In genomic region chr2:73345204-73345603, GRCm38 (mm10) we compare ENCODE assay signal across 30 mouse cellular contexts. TPM values are rescaled to one million over a fixed set of nuclear protein-coding genes. Genes with fewer than 3 reads are reported as not detected.
DNase-seq lines count a peak whose midpoint lies in the region; ATAC-seq and TF ChIP-seq lines count a peak whose summit lies in the region.
"Had no signal": no experiment of that assay in that cellular context is flagged by ENCODE, and none has a peak within 500 bp of the region (broad histone marks: within the 10 kb centered on the region; RNA-seq: fewer than 3 reads in every experiment).

No protein-coding gene starts in this region.

- no peak overlapping the region for H3K4me3 ChIP-seq in cortical plate, adult 2 months (ENCODE audit: insufficient read depth, low read length)
- H3K4me3 ChIP-seq: hindbrain, embryonic 13.5 days; midbrain, embryonic 13.5 days; neural tube, embryonic 13.5 days had no signal

- DNase-seq in frontal cortex, postnatal 10 days (ENCODE audit: low spot score in 2 of 2), result no peak
- DNase-seq in layer of hippocampus, adult 8-10 months (ENCODE audit: low spot score in 2 of 2), result peak; percentile 44 to 50
- no peak for DNase-seq in layer of hippocampus, postnatal 14 days (ENCODE audit: low spot score in 2 of 2)
- peak; percentile 17 to 31 for DNase-seq in layer of hippocampus, postnatal 36 days
- no peak for DNase-seq in heart, postnatal 4 days
- DNase-seq: adrenal gland, adult 8-10 months; cerebellum, adult 9-10 months; cerebellum, postnatal 36 days; gastrocnemius, postnatal 14 days; heart, postnatal 14 days; kidney, adult 9 months; kidney, postnatal 10 days; liver; lung, adult 2 months; lung, postnatal 10 days; right cerebral cortex, postnatal 25 days; spleen, adult 18-20 months; thymus, adult 2 months; thymus, postnatal 4 days had no signal

- peak; percentile 89 for ATAC-seq in frontal cortex, adult (ENCODE audit: low TSS enrichment)
- ATAC-seq: forebrain, embryonic 14.5 days; intestine, postnatal 0 days; midbrain, embryonic 13.5 days had no signal

- TF ChIP-seq CTCF in cortical plate, adult 2 months (IDR thresholded peaks at IDR 0.05; ENCODE audit: extremely low read depth, insufficient read depth, low read length), result no peak

- no peaks in the 10 kb centered on the region; the same call in 1 of the 2 replicates for H3K4me1 ChIP-seq in cortical plate, adult 2 months (ENCODE audit: control insufficient read depth, insufficient read depth, low read length)

- TF ChIP-seq POLR2A in cortical plate, adult 2 months (IDR thresholded peaks at IDR 0.05; ENCODE audit: extremely low read depth, insufficient read depth, low read length), result no peak

- H3K27ac ChIP-seq in cortical plate, adult 2 months (ENCODE audit: insufficient read depth, low read length), result peak overlapping the region; percentile 81
- H3K27ac ChIP-seq: hindbrain, embryonic 13.5 days; liver, embryonic 14.5 days; macrophage; midbrain, embryonic 13.5 days; neural tube, embryonic 13.5 days; stomach, postnatal 0 days had no signal

RNA-seq across cellular contexts. Expression of gene Cir1, which starts 32.7 kb away (rescaled TPM):
- total RNA-seq in layer of hippocampus, adult 8-10 months (2022), result 10 to 100 TPM; 26.6 to 32.4 (median 30.2) TPM
- 10 to 100 TPM; 25.7 to 25.9 TPM for total RNA-seq in layer of hippocampus, postnatal 14 days (2021)
- polyA plus RNA-seq in cortical plate, adult 2 months (2012; rRNA removed), result 26.7 and 29.2 TPM in 2 replicates
- total RNA-seq in layer of hippocampus, postnatal 36 days (2021), result 10 to 100 TPM; 26.0 to 27.3 TPM
- total RNA-seq in heart, postnatal 4 days (2021), result 10 to 100 TPM; 10.8 to 11.1 TPM

RNA-seq across cellular contexts. Expression of gene Scrn3, which starts 32.8 kb away (rescaled TPM):
- 10 to 100 TPM; 23.6 to 30.7 (median 26.9) TPM for total RNA-seq in layer of hippocampus, adult 8-10 months (2022)
- 10 to 100 TPM; 15.0 to 16.8 TPM for total RNA-seq in layer of hippocampus, postnatal 14 days (2021)
- polyA plus RNA-seq in cortical plate, adult 2 months (2012; rRNA removed), result 22.8 and 24.8 TPM in 2 replicates
- total RNA-seq in layer of hippocampus, postnatal 36 days (2021), result 10 to 100 TPM; 22.8 to 23.9 TPM
- 10 to 100 TPM; 11.2 to 16.6 TPM for total RNA-seq in heart, postnatal 4 days (2021)

RNA-seq across cellular contexts. Expression of gene Gpr155, which starts 41.2 kb away (rescaled TPM):
- total RNA-seq in layer of hippocampus, adult 8-10 months (2022), result 10 to 100 TPM; 54.1 to 70.5 (median 58.2) TPM
- total RNA-seq in layer of hippocampus, postnatal 14 days (2021), result 10 to 100 TPM; 51.4 to 55.3 TPM
- 25.9 and 26.6 TPM in 2 replicates for polyA plus RNA-seq in cortical plate, adult 2 months (2012; rRNA removed)
- 10 to 100 TPM; 64.7 to 65.3 TPM for total RNA-seq in layer of hippocampus, postnatal 36 days (2021)
- 1 to 10 TPM; 7.6 TPM for total RNA-seq in heart, postnatal 4 days (2021)
- total RNA-seq: granulocyte monocyte progenitor cell, adult 5-6 weeks had no signal

Comparison
In these comparisons a context has a peak if more than half of its experiments do, and no peak if none do; other contexts are left out.
1. DNase-seq: peak in layer of hippocampus, adult 8-10 months (2 of 2) and layer of hippocampus, postnatal 36 days (2 of 2); none in frontal cortex, postnatal 10 days (0 of 2), layer of hippocampus, postnatal 14 days (0 of 2) and heart, postnatal 4 days (single experiment).
2. RNA of gene Gpr155, which starts 41.2 kb away (total RNA-seq): 64.7 to 65.3 TPM in layer of hippocampus, postnatal 36 days, 54.1 to 70.5 TPM in layer of hippocampus, adult 8-10 months and 51.4 to 55.3 TPM in layer of hippocampus, postnatal 14 days; 7.6 TPM in heart, postnatal 4 days; every median in the first group is over 4 times any median in the second.